In the genomic region with DNA sequence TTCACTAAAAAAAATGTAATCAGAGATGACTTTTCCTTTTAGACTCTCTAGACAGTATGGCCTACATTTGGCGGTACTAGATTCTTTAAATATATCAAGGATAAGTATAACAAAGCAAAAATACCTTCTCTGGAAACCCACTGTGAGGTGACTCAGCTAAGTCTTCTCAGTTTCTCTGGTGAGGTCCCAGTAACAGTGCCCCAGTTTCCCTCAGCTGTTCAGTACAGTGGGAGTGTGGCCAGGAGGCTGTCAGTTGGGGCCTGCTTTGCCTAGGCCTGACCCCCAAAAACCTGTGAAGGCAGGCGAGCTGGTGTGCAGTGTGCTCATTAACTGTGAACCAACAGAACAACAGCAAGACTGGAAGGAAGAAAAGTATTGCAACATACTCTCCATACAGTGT, we compare ENCODE assay signal across 18 mouse cellular contexts.
"Had no signal": no experiment of that assay in that cellular context is flagged by ENCODE, and none has a peak within 500 bp of the region (broad histone marks: within the 10 kb centered on the region; RNA-seq: fewer than 3 reads in every experiment).

No protein-coding gene starts in this region.

- DNase-seq: kidney, adult 18-20 months; kidney, adult 9 months; kidney, postnatal 14 days; kidney, postnatal 4 days; liver, embryonic 13.5 days; lung, adult 2 months; lung, postnatal 14 days; retina, postnatal 1 day; thymus, postnatal 25 days had no signal

- H3K27me3 ChIP-seq: liver, embryonic 13.5 days; midbrain, embryonic 13.5 days; neural tube, embryonic 12.5 days; neural tube, embryonic 15.5 days; stomach, embryonic 15.5 days had no signal

- H3K36me3 ChIP-seq: liver, embryonic 13.5 days; midbrain, embryonic 13.5 days; neural tube, embryonic 12.5 days; neural tube, embryonic 15.5 days; stomach, embryonic 15.5 days had no signal

- ATAC-seq: inflammation-experienced regulatory T-cells, adult 6 months; intestine, embryonic 16.5 days; midbrain, embryonic 13.5 days; midbrain, embryonic 16.5 days had no signal

- H3K9me3 ChIP-seq: liver, embryonic 13.5 days; midbrain, embryonic 13.5 days; neural tube, embryonic 12.5 days; neural tube, embryonic 15.5 days; stomach, embryonic 15.5 days had no signal

- H3K4me1 ChIP-seq: liver, embryonic 13.5 days; midbrain, embryonic 13.5 days; neural tube, embryonic 12.5 days; neural tube, embryonic 15.5 days; stomach, embryonic 15.5 days had no signal

- H3K4me2 ChIP-seq: liver, embryonic 13.5 days; midbrain, embryonic 13.5 days; neural tube, embryonic 12.5 days; neural tube, embryonic 15.5 days; stomach, embryonic 15.5 days had no signal

- H3K27ac ChIP-seq: left cerebral cortex, adult 2 months; liver, embryonic 13.5 days; macrophage; midbrain, embryonic 13.5 days; neural tube, embryonic 12.5 days; neural tube, embryonic 15.5 days; stomach, embryonic 15.5 days had no signal

- H3K4me3 ChIP-seq: left cerebral cortex, adult 2 months; liver, embryonic 13.5 days; midbrain, embryonic 13.5 days; neural tube, embryonic 12.5 days; neural tube, embryonic 15.5 days; stomach, embryonic 15.5 days had no signal
